Mouse (Mus musculus) intestine, postnatal 0 days (tissue): ENCODE measurements at regions not wholly inside any gene's neighbourhood (a gene's known extent, or its start where the extent isn't known, plus 50 kb on each side); places are given as distances from the start of the nearest gene placed in this dataset.

Source experiments
- ATAC-seq: fragments of 200-750 bp; cut with Nextera tagmentation; 2 replicates; pipeline ENCODE4 v1.8.0; 2017; ENCODE audit warnings: mild to moderate bottlenecking, moderate TSS enrichment, moderate library complexity
- H3K27ac ChIP-seq: fragments of 300-500 bp; sonication (generic); 2 replicates; pipeline ENCODE4 v1.5.1; 2014; ENCODE audit warnings: mild to moderate bottlenecking, low read depth, low read length, moderate library complexity
- H3K27me3 ChIP-seq: fragments of 300-500 bp; sonication (generic); replicated peaks from 2 replicates; pipeline ENCODE4 v1.6.1; 2014; ENCODE audit warnings: low read length, mixed read lengths; ENCODE audit not compliant: control insufficient read depth, insufficient read depth
- H3K36me3 ChIP-seq: fragments of 300-500 bp; sonication (generic); 2 replicates; pipeline ENCODE4 v1.6.1; 2014; ENCODE audit warnings: mild to moderate bottlenecking, moderate library complexity; ENCODE audit not compliant: control insufficient read depth, insufficient read depth
- H3K4me1 ChIP-seq: fragments of 300-500 bp; sonication (generic); replicated peaks from 2 replicates; pipeline ENCODE4 v1.6.1; 2014; ENCODE audit warnings: antibody characterized with exemption, low read length, mixed read lengths; ENCODE audit not compliant: control insufficient read depth, insufficient read depth
- H3K4me2 ChIP-seq: fragments of 300-500 bp; sonication (generic); replicated peaks from 2 replicates; pipeline ENCODE4 v1.6.1; 2014; ENCODE audit warnings: low read depth, mild to moderate bottlenecking, moderate library complexity
- H3K4me3 ChIP-seq: fragments of 300-500 bp; sonication (generic); 2 replicates; pipeline ENCODE4 v1.5.1; 2014; ENCODE audit warnings: low read depth, low read length
- H3K9ac ChIP-seq: fragments of 300-500 bp; sonication (generic); 2 replicates; pipeline ENCODE4 v1.6.1; 2014; ENCODE audit warnings: mild to moderate bottlenecking, low read depth, low read length
- H3K9me3 ChIP-seq: fragments of 300-500 bp; sonication (generic); 2 replicates; pipeline ENCODE4 v1.6.1; 2016; ENCODE audit warnings: mixed run types; ENCODE audit not compliant: control insufficient read depth
- CTCF ChIP-seq: sonication (generic); IDR thresholded peaks from 2 replicates; pipeline ENCODE4 v1.5.1; 2016; ENCODE audit warnings: low read depth, mild to moderate bottlenecking, control low read depth, antibody characterized with exemption, moderate library complexity
- WGBS: fragments of 180-500 bp; shearing (Covaris S2); extraction: QIAGEN DNeasy Blood & Tissue Kit; methylation state at CpG from one replicate; pipeline ENCODE4 v1.1.7; 2014; 5-methylcytosine and 5-hydroxymethylcytosine counted together

- Histone ChIP-seq H3K36me3 (no peaks in the 10 kb centered on the region), H3K4me1 (no peaks in the 10 kb centered on the region), H3K27me3 (no peaks in the 10 kb centered on the region), H3K9me3 (no peaks in the 10 kb centered on the region), H3K9ac (no peak overlapping the region), H3K4me2 (no peak overlapping the region), H3K4me3 (no peak overlapping the region), H3K27ac (no peak overlapping the region)
- 46% methylated on average over 6 of the region's 6 CpGs for WGBS
- ATAC-seq: no peak
- TF ChIP-seq CTCF: no peak
Measured at GRCm38 (mm10) chr7:74844306-74844929, 289.8 kb upstream of the Slco3a1 start.

DNA sequence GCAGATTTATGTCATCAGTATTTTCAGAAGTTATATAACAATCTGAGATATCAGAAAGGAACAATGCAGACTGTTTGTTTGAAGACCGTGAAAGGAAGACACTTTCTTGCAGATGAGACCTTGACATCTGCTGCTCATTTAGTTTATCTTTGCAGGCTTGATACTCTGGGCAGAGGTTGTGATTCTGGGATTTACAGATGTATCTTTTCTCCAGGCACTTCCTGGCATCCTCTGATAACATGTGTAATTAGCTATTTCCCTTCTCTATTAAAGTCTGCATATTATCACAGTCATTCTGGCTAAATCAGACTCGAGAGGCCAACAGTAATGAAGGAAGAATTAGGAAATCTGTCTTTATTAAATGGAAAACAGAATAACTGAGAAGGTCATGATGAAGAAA is 268.7 kb upstream of the Slco3a1 start:
- ATAC-seq: no peak
- no peaks in the 10 kb centered on the region for H3K9me3 ChIP-seq
- H3K4me3 ChIP-seq: no peak overlapping the region
- no peak overlapping the region for H3K4me2 ChIP-seq
- no peak overlapping the region for H3K9ac ChIP-seq
- no peaks in the 10 kb centered on the region for H3K4me1 ChIP-seq
- H3K27ac ChIP-seq: no peak overlapping the region
- no peaks in the 10 kb centered on the region for H3K27me3 ChIP-seq
- WGBS: 46% methylated on average over 2 of the region's 2 CpGs
- TF ChIP-seq CTCF: no peak
- no peaks in the 10 kb centered on the region for H3K36me3 ChIP-seq

DNA sequence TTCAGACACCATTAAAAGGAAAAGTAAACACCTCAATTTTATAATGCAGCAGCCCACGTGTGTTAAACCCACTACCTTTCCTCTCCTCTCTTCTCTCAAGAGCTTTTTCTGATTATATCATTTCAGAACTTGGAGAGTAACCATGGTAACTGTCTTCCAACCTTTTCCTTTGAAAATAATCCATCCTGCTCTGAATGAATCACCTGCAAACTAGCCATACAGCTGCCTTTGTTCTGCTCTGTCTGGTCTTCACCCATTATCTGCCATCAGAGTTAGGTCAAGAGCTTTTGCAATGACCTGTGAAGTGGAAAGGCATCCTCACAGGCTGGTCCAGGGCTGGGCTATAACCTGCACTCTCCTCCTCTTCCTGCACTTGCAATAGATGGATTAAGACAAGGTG is 238.7 kb upstream of the Slco3a1 start:
- H3K9ac ChIP-seq: no peak overlapping the region
- no peak for ATAC-seq
- no peak overlapping the region for H3K27ac ChIP-seq
- TF ChIP-seq CTCF: no peak
- H3K4me1 ChIP-seq: no peaks in the 10 kb centered on the region
- 41% methylated on average over 1 of the region's 1 CpGs for WGBS
- no peaks in the 10 kb centered on the region for H3K36me3 ChIP-seq
- no peak overlapping the region for H3K4me2 ChIP-seq
- H3K9me3 ChIP-seq: no peaks in the 10 kb centered on the region
- no peak overlapping the region for H3K4me3 ChIP-seq
- no peaks in the 10 kb centered on the region for H3K27me3 ChIP-seq

DNA sequence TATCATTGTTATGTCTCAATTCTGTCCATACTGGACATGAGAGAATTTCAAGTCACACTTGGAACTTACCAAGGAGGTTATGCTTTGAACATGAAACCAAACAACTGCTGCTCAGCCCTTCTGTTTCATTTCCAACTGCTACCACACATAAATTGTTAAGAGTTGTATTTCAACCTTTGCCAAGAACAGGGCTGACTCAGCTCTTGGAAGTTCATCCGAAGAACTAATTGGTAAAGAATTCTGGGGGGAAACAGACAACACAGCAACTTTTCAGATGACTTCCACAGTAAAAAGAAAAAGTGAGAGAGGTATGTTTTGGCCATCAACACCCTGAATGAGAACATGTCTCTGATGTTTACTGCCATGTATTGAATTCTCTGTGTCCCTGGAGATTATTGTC is 234.1 kb upstream of the Slco3a1 start:
- no peaks in the 10 kb centered on the region for H3K9me3 ChIP-seq
- H3K4me2 ChIP-seq: no peak overlapping the region
- H3K36me3 ChIP-seq: no peaks in the 10 kb centered on the region
- no peaks in the 10 kb centered on the region for H3K4me1 ChIP-seq
- H3K27ac ChIP-seq: no peak overlapping the region
- H3K9ac ChIP-seq: no peak overlapping the region
- WGBS: 54% methylated on average over 1 of the region's 1 CpGs
- H3K27me3 ChIP-seq: no peaks in the 10 kb centered on the region
- no peak overlapping the region for H3K4me3 ChIP-seq
- no peak for ATAC-seq
- TF ChIP-seq CTCF: no peak

DNA sequence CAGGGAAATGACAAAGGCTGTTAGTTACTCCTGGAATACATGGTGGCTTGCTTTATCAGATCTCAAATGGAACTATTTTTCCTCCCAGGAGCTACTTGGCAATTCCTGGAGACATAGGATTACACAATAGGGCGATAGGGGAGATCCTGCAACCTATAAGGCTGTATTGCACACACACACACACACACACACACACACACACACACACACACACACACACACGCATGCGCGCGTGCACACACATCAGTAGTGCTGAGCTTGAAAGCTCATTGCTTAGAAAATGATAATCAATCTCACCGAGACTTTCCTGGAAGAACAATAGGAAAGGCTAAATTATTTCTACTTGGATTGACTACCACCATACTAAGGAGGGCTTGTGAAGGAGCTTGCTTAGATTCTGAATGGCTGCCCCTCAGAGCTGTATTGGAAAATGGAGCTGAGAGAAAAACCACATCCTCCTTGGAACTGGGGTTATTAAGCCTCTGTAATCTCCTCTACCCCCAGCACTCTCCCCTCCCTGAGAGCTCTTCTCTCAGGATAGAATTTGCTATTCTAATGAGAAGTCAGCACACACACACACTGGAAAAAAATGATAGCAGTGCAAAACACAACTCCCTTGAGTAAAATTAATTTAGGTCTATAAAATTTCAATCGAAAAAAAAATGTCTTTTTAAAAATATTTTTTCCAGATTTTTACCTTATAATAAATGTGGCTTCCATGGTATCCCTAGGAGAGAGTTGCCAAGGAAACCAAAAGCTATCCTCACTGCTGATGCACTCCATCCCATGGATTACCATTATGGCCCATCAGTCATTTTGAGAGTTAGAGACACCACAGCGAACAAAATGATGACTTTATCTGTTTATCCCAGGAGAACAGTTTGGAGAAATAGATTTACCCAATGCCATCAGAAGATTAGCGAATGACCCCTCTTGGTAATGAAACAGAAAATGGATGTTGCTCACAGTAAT is 217.1 kb upstream of the Slco3a1 start:
- WGBS: 94% methylated on average over 9 of the region's 9 CpGs
- Histone ChIP-seq H3K4me2 (no peak overlapping the region), H3K36me3 (no peaks in the 10 kb centered on the region), H3K9ac (no peak overlapping the region), H3K4me1 (no peaks in the 10 kb centered on the region), H3K27ac (no peak overlapping the region), H3K4me3 (no peak overlapping the region), H3K27me3 (no peaks in the 10 kb centered on the region), H3K9me3 (no peaks in the 10 kb centered on the region)
- no peak for TF ChIP-seq CTCF
- no peak for ATAC-seq

- Histone ChIP-seq H3K27ac (no peak overlapping the region), H3K9ac (no peak overlapping the region), H3K27me3 (no peaks in the 10 kb centered on the region), H3K4me3 (no peak overlapping the region), H3K9me3 (no peaks in the 10 kb centered on the region), H3K4me2 (no peak overlapping the region), H3K4me1 (no peaks in the 10 kb centered on the region), H3K36me3 (no peaks in the 10 kb centered on the region)
- WGBS: 87% methylated on average over 4 of the region's 4 CpGs
- no peak for TF ChIP-seq CTCF
- no peak for ATAC-seq
Measured at GRCm38 (mm10) chr7:74766550-74766949, 212.0 kb upstream of the Slco3a1 start.
